Comparison of ENCODE assay signal across 1 mouse cellular context in the genomic region with DNA sequence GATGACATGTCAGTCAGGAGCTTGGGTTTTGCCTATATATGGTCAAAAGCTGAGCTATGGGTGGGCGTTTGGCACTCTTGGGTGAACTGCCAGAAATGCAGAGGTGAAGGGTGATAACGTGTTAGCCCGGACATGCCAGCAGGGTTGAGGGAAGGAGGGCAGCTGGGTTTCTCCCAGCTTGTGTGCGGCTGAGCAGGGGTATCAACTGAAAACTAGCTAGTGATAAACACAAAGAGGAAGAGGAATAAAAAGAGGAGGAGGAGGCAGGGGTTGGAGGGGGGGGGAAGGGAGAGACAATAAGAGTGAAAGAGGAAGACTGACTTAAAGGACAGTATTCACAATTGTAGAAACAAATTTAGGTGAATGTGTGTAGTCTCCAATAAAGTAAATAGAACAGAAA.
TF ChIP-seq lines count a peak whose summit lies in the region.

No protein-coding gene starts in this region.

TF ChIP-seq in CH12.LX, 34 proteins besides CTCF, POLR2A, EP300 and RAD21:
- TF ChIP-seq ZNF384 (IDR thresholded peaks at IDR 0.05; ENCODE audit: low read depth, low read length) (no peak), MAZ (IDR thresholded peaks at IDR 0.05; ENCODE audit: low read depth, low read length) (no peak), CHD2 (IDR thresholded peaks at IDR 0.05; ENCODE audit: low read length) (no peak), GABPA (IDR thresholded peaks at IDR 0.05; ENCODE audit: insufficient replicate concordance, low read depth, low read length) (no peak), BHLHE40 (IDR thresholded peaks at IDR 0.05; ENCODE audit: low read depth, low read length) (no peak)
